Mouse (Mus musculus): ENCODE measurements around the gene Hmgcs1. TPM values are rescaled to one million over a fixed set of nuclear protein-coding genes. Genes with fewer than 3 reads are reported as not detected.

The Hmgcs1 gene
- polyA plus RNA-seq, 1 experiment from 2014 or later, result 140 TPM

GRCm38 (mm10) chr13:119707906-119708305 lies 17.7 kb downstream of the Hmgcs1 start:
- WGBS, result 62% methylated on average over 6 of the region's 6 CpGs
- no peaks in the 10 kb centered on the region for H3K9me3 ChIP-seq (ENCODE audit: control insufficient read depth, low read length)
- ATAC-seq (ENCODE audit: low FRiP score, low TSS enrichment) (no peak), DNase-seq (ENCODE audit: low spot score) (no peak)
- TF ChIP-seq EP300 (optimal IDR thresholded peaks at IDR 0.05) (no peak), CTCF (IDR thresholded peaks at IDR 0.05; ENCODE audit: low read depth) (no peak)
- H3K27me3 ChIP-seq (ENCODE audit: control insufficient read depth, insufficient read depth, low read length), result no peaks in the 10 kb centered on the region
- peaks cover 15% of the 10 kb centered on the region for H3K36me3 ChIP-seq (ENCODE audit: control insufficient read depth, insufficient read depth, low read length)
- H3K4me2 ChIP-seq (replicated peaks; ENCODE audit: low read depth), result no peak overlapping the region
- no peaks in the 10 kb centered on the region for H3K4me1 ChIP-seq (replicated peaks; ENCODE audit: control insufficient read depth, insufficient read depth)
- no peak overlapping the region for H3K27ac ChIP-seq (replicated peaks)
- H3K9ac ChIP-seq (ENCODE audit: low read length), result no peak overlapping the region
- H3K4me3 ChIP-seq (ENCODE audit: low read depth, low read length), result no peak overlapping the region

DNA sequence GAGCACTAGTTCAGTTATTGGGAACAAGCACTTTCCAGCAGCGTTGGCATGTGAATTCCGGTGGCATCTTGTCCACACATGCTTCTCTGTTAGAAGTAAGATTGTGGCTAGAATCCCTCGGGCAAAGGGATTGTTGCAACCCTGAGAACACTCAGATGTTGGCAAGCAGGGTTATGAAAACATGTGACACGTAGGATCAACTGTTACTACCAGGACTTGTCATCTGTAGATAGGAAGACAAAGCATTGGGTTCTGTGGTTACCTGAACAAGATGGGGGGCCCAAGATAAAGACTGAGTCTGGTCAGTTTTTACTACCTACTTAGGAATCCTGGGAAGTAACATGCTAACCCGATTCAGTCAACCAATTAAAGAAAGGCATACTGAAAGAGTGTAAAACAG lies 18.8 kb downstream of the Hmgcs1 start:
- H3K9me3 ChIP-seq (ENCODE audit: control insufficient read depth, low read length), result no peaks in the 10 kb centered on the region
- no peak overlapping the region for H3K4me3 ChIP-seq (ENCODE audit: low read depth, low read length)
- no peaks in the 10 kb centered on the region for H3K27me3 ChIP-seq (ENCODE audit: control insufficient read depth, insufficient read depth, low read length)
- H3K36me3 ChIP-seq (ENCODE audit: control insufficient read depth, insufficient read depth, low read length), result peaks cover 13% of the 10 kb centered on the region
- peak overlapping the region; percentile 72 for H3K27ac ChIP-seq (replicated peaks)
- H3K4me1 ChIP-seq (replicated peaks; ENCODE audit: control insufficient read depth, insufficient read depth), result no peaks in the 10 kb centered on the region
- WGBS, result 60% methylated on average over 5 of the region's 5 CpGs
- no peak overlapping the region for H3K4me2 ChIP-seq (replicated peaks; ENCODE audit: low read depth)
- DNase-seq (ENCODE audit: low spot score) (no peak), ATAC-seq (ENCODE audit: low FRiP score, low TSS enrichment) (no peak)
- TF ChIP-seq CTCF (IDR thresholded peaks at IDR 0.05; ENCODE audit: low read depth), result no peak
- TF ChIP-seq EP300 (optimal IDR thresholded peaks at IDR 0.05), result no peak
- H3K9ac ChIP-seq (ENCODE audit: low read length), result no peak overlapping the region

DNA sequence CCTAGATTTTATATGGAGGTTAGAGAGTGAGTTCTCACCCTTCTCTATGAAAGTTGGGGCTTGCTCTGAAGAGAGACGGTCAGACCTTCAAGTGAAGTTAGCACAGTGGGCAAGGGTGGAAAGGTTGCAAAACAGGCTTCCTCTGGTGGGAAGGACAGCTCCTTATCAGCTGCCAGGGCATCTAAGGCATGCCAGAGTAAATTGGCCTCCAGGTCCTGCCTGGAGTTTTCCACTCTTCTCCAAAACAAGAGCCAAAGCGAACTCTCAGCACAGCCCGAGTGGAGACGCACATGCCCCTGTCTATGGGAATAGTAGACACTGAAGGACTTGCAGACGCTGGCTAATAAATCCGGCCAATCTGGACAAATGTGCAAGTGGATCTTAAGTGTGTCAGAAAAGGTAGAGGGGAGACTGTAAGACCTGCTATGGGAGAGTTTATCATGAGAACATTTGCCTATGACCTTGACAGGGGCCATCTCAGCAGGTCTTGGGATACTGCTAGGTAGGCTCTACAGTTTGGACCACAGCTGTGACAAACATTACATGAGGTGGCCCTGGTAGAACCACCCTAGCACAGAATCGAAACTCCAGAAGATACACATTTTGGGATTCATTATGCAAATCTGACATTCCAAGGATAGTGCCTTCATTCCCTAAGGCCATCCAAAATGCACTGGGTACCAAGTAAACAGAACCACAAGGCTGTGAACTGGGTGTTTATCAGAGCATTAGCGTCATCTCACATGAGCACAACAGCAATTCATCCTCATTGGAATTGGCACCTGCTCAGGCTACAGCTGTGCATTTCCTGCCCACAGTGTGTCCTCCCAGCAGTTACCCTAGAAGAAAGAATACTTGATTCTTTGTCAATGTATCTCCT lies 19.4 kb downstream of the Hmgcs1 start:
- Histone ChIP-seq H3K27me3 (ENCODE audit: control insufficient read depth, insufficient read depth, low read length) (no peaks in the 10 kb centered on the region), H3K4me1 (replicated peaks; ENCODE audit: control insufficient read depth, insufficient read depth) (no peaks in the 10 kb centered on the region), H3K9me3 (ENCODE audit: control insufficient read depth, low read length) (no peaks in the 10 kb centered on the region), H3K4me3 (ENCODE audit: low read depth, low read length) (no peak overlapping the region), H3K9ac (ENCODE audit: low read length) (no peak overlapping the region), H3K36me3 (ENCODE audit: control insufficient read depth, insufficient read depth, low read length) (peaks cover 13% of the 10 kb centered on the region), H3K27ac (replicated peaks) (peak overlapping the region; percentile 72), H3K4me2 (replicated peaks; ENCODE audit: low read depth) (no peak overlapping the region)
- 68% methylated on average over 8 of the region's 8 CpGs for WGBS
- TF ChIP-seq CTCF (IDR thresholded peaks at IDR 0.05; ENCODE audit: low read depth) (no peak), EP300 (optimal IDR thresholded peaks at IDR 0.05) (no peak)
- ATAC-seq (ENCODE audit: low FRiP score, low TSS enrichment) (peak; percentile 18; the same call in 1 of the 2 replicates), DNase-seq (ENCODE audit: low spot score) (peak; percentile 28)

DNA sequence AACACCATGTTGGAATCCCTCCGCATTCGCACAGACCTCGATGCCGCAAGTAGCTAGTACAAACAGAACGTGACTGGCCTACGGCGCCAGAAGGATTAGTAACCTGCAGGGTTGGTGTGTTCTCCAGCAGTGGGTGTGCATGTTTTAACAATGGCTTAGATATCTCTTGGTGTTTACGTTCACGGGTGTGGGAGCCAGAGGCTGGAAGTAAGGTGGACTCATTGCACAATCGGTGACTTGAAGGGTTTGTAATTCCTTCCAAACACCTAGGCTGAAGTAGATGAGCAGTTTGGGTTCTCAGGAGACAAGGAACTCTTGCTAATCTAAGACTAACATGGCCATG lies 20.1 kb downstream of the Hmgcs1 start:
- ATAC-seq (ENCODE audit: low FRiP score, low TSS enrichment), result peak; percentile 95
- Histone ChIP-seq H3K4me3 (ENCODE audit: low read depth, low read length) (no peak overlapping the region), H3K27me3 (ENCODE audit: control insufficient read depth, insufficient read depth, low read length) (no peaks in the 10 kb centered on the region), H3K4me1 (replicated peaks; ENCODE audit: control insufficient read depth, insufficient read depth) (no peaks in the 10 kb centered on the region), H3K4me2 (replicated peaks; ENCODE audit: low read depth) (no peak overlapping the region), H3K27ac (replicated peaks) (peak overlapping the region; percentile 72), H3K36me3 (ENCODE audit: control insufficient read depth, insufficient read depth, low read length) (peaks cover 12% of the 10 kb centered on the region), H3K9me3 (ENCODE audit: control insufficient read depth, low read length) (no peaks in the 10 kb centered on the region), H3K9ac (ENCODE audit: low read length) (no peak overlapping the region)
- peak; percentile 74 for DNase-seq (ENCODE audit: low spot score)
- TF ChIP-seq CTCF (IDR thresholded peaks at IDR 0.05; ENCODE audit: low read depth) (no peak), EP300 (optimal IDR thresholded peaks at IDR 0.05) (no peak)
- 52% methylated on average over 10 of the region's 10 CpGs for WGBS

- no peak for TF ChIP-seq EP300 (optimal IDR thresholded peaks at IDR 0.05)
- DNase-seq (ENCODE audit: low spot score) (no peak), ATAC-seq (ENCODE audit: low FRiP score, low TSS enrichment) (no peak)
- no peaks in the 10 kb centered on the region for H3K9me3 ChIP-seq (ENCODE audit: control insufficient read depth, low read length)
- no peak overlapping the region for H3K4me3 ChIP-seq (ENCODE audit: low read depth, low read length)
- no peaks in the 10 kb centered on the region for H3K4me1 ChIP-seq (replicated peaks; ENCODE audit: control insufficient read depth, insufficient read depth)
- no peak overlapping the region for H3K9ac ChIP-seq (ENCODE audit: low read length)
- no peaks in the 10 kb centered on the region for H3K27me3 ChIP-seq (ENCODE audit: control insufficient read depth, insufficient read depth, low read length)
- WGBS, result 86% methylated on average over 11 of the region's 11 CpGs
- H3K4me2 ChIP-seq (replicated peaks; ENCODE audit: low read depth), result no peak overlapping the region
- H3K36me3 ChIP-seq (ENCODE audit: control insufficient read depth, insufficient read depth, low read length), result no peaks in the 10 kb centered on the region; the same call in 1 of the 2 replicates
- H3K27ac ChIP-seq (replicated peaks), result no peak overlapping the region
Observed at GRCm38 (mm10) chr13:119712463-119712862, 22.3 kb downstream of the Hmgcs1 start.

DNA sequence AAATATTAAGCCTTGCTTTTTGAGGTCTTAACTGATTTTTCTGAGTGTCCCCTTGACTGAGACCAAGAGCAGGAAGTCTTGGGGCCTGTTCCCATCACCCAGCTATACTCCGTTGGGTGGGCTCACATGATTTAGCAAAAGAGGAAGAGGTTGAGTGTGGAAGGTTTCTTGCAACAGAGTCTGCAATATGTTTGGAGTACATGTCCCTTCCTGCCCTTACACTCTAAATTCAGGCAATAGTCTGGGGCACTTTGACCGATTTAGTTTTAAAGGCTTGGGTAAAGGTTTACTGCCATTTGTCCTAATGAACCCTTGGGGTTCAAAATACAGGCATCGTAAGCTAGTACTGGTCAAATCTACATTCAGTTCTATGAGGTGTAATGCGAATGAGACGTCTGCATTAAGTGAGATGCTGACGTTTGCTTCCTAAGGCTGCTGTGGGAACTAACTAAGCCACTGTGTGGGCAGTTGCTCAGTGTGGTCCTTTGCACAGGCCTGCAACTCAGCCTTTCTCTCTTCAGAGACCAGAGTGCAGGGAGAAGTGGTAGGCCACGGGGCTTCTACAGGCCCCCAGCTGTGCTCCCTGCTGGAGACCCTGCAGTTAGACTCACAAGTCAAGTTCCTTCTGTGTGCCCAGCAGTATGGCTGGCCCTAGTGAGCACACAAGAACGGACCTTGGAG lies 23.1 kb downstream of the Hmgcs1 start:
- no peak overlapping the region for H3K9ac ChIP-seq (ENCODE audit: low read length)
- DNase-seq (ENCODE audit: low spot score), result no peak

More for the DNA sequence above, 23.1 kb downstream of the Hmgcs1 start:
- Histone ChIP-seq H3K36me3 (ENCODE audit: control insufficient read depth, insufficient read depth, low read length) (no peaks in the 10 kb centered on the region; the same call in 1 of the 2 replicates), H3K27ac (replicated peaks) (0 out of 2 replicates have a peak overlapping the region, but pooled peaks have one; percentile 30), H3K4me2 (replicated peaks; ENCODE audit: low read depth) (no peak overlapping the region), H3K27me3 (ENCODE audit: control insufficient read depth, insufficient read depth, low read length) (no peaks in the 10 kb centered on the region), H3K4me3 (ENCODE audit: low read depth, low read length) (no peak overlapping the region), H3K4me1 (replicated peaks; ENCODE audit: control insufficient read depth, insufficient read depth) (no peaks in the 10 kb centered on the region), H3K9me3 (ENCODE audit: control insufficient read depth, low read length) (no peaks in the 10 kb centered on the region)
- no peak for ATAC-seq (ENCODE audit: low FRiP score, low TSS enrichment)
- 77% methylated on average over 8 of the region's 8 CpGs for WGBS
- no peak for TF ChIP-seq CTCF (IDR thresholded peaks at IDR 0.05; ENCODE audit: low read depth)
- TF ChIP-seq EP300 (optimal IDR thresholded peaks at IDR 0.05), result no peak
